Mouse (Mus musculus) bone marrow macrophage, adult 2 months (primary cell): ENCODE results near the gene 4930548H24Rik.

ENCODE experiments used
- CTCF ChIP-seq: IDR thresholded peaks from 2 replicates; pipeline ENCODE4 v1.5.1; 2012; ENCODE audit warnings: low read depth, mild to moderate bottlenecking, low read length, moderate library complexity
- POLR2A ChIP-seq: IDR thresholded peaks from 2 replicates; pipeline ENCODE4 v1.6.1; 2012; ENCODE audit warnings: mild to moderate bottlenecking, low read depth, low read length, borderline replicate concordance

GRCm38 (mm10) chr5:31467798-31468197 is 17.7 kb upstream of the 4930548H24Rik start:
- TF ChIP-seq CTCF (no peak), POLR2A (0 out of 2 replicates have a peak, but pooled peaks have one; percentile 23)
